Mouse (Mus musculus) liver, adult (tissue): ENCODE data around the gene Dscam.

ENCODE experiments used
- GATA4 ChIP-seq: IDR thresholded peaks from 2 replicates; pipeline ENCODE4 v1.6.1; 2014; ENCODE audit warnings: mild to moderate bottlenecking, low read length; ENCODE audit not compliant: insufficient replicate concordance

The Dscam gene

GRCm38 (mm10) chr16:96901234-96902014 lies 269.1 kb downstream of the Dscam start:
- no peak for TF ChIP-seq GATA4

DNA sequence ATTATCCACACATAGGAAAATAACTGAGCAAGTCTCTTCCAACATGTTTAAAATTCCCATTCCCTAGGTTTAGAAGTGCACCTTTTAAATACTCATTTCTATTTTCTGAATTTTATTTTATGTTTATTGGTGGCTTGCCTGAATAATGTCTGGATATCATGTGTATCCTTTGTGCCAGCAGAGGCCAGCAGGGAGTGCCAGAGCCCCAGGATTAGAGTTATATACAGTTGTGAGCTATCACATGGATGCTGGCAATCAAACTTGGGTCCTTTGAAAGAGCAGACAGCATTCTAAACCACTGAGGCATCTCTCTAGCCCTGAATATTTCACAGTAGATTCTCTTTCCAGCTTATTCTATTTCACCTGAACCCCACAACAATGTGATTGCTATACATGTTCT lies 271.2 kb downstream of the Dscam start:
- no peak for TF ChIP-seq GATA4

- TF ChIP-seq GATA4, result no peak
These were observed 273.9 kb downstream of the Dscam start for GRCm38 (mm10) chr16:96896510-96897133.

DNA sequence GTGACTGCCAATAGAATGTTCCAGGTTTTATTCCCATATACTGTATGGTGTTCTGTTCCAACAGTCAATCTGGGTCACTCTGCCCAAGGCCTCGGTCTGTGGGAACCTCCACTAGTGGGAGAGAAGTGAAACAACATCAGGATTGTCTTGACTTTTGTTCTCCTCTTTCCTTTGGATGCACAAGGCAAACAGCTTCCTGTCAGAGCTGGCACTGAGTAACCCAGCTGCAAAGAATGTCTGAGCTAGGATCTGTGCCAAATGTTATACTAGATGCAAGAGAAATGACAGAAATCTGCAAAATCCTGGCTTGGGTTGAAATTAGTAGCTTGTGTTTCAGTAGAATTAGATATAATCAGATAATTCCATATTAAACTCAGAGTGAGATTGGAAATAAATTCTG lies 282.5 kb downstream of the Dscam start:
- no peak for TF ChIP-seq GATA4

DNA sequence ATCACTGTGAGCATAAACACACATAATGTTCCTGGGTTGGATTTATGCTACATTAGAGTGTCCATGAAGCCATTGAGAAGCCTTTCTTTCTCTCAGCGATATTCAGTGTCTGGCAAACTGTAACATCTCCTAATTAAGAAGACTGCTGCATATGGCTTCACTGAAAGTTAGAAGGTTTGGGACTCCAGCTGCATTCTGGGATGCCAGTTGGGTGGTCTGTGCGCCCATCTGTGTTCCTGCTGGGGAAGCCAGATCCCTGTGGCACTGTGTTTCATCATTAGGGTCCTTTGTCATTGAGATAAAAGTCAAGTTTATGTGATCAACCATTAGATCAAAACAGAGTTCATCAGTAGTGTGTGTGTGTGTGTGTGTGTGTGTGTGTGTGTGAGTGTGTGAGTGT lies 284.7 kb downstream of the Dscam start:
- TF ChIP-seq GATA4, result no peak

DNA sequence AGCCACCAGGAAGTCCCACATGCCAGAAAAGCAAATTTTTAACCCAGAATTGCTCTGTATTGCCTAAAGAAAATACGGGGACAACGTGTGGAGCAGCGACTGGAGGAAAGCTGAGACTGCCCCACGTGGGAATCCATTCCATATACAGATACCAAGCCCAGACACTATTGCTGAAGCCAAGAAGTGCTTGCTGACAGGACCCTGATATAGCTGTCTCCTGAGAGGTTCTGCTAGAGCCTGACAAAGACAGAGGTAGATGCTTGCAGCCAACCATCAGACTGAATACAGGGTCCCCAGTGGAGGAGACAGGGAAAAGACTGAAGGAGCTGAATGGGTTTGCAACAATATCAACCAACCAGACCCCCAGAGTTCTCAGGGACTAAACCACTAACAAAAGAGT lies 293.3 kb downstream of the Dscam start:
- no peak for TF ChIP-seq GATA4

- TF ChIP-seq GATA4, result no peak
These were observed 297.8 kb downstream of the Dscam start for GRCm38 (mm10) chr16:96872799-96873198.

DNA sequence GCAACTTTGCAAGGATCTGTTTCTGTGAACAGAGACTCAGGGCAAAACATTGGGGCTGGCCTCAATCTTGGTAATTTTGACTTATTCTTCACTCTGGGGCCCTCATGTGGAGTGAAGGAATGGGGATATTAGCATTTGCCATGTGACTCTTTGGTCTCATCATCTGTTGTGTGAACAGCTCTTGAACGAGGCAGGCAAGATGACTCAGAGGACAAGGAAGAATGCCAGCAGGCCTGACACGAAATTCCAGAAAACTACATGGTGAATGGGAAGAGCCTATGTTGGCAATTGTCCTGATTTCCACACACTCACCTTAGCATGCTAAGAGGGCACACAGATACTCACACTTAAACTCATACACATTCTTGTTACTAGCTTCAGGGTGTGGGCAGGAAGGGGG lies 313.0 kb downstream of the Dscam start:
- no peak for TF ChIP-seq GATA4

DNA sequence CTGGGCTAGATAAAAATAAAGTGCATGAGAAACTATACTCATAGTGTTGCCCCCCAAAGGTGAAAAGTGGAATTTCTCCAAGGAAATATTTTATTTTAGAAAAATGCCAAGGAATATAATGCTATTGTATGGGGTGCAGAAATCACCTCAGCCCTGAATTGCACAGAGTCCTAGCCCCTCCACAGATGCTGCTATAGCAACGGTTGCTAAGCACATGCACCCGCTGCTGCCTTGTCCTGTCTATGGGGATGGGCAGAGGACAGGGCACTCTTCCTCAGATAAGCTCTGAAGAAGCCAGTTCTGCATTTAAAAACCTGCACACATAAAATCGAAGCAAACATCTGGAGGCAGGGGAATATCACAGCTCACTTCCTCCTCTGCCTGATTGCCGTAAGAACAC lies 315.5 kb downstream of the Dscam start:
- TF ChIP-seq GATA4, result no peak

- TF ChIP-seq GATA4, result no peak
These were observed 318.2 kb downstream of the Dscam start for GRCm38 (mm10) chr16:96852383-96852782.

- no peak for TF ChIP-seq GATA4
These were observed 321.6 kb downstream of the Dscam start for GRCm38 (mm10) chr16:96848916-96849315.

- no peak for TF ChIP-seq GATA4
These were observed 324.0 kb downstream of the Dscam start for GRCm38 (mm10) chr16:96846585-96846984.

DNA sequence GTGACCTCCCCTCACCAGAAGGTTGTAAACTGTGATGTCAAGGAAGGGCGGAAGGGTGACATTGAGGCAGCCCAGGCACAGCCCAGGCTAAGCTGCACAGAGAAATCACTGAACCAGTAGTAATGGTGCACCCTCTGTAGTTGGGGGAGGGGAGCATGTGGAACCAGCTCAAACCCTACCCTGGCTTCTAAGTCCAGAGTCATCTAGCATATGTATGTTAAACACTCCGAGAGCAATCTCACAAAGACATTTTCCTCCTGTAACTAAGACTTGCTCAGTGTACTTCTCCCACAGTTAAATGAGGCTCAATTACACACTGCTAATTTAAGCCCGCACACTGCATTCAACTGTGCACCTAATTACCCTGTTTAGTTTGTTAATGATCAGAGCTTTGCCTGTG lies 324.4 kb downstream of the Dscam start:
- TF ChIP-seq GATA4, result no peak

- no peak for TF ChIP-seq GATA4
These were observed 325.0 kb downstream of the Dscam start for GRCm38 (mm10) chr16:96845475-96846098.

- TF ChIP-seq GATA4, result no peak
These were observed 326.7 kb downstream of the Dscam start for GRCm38 (mm10) chr16:96843691-96844400.

- no peak for TF ChIP-seq GATA4
These were observed 327.7 kb downstream of the Dscam start for GRCm38 (mm10) chr16:96842829-96843360.

DNA sequence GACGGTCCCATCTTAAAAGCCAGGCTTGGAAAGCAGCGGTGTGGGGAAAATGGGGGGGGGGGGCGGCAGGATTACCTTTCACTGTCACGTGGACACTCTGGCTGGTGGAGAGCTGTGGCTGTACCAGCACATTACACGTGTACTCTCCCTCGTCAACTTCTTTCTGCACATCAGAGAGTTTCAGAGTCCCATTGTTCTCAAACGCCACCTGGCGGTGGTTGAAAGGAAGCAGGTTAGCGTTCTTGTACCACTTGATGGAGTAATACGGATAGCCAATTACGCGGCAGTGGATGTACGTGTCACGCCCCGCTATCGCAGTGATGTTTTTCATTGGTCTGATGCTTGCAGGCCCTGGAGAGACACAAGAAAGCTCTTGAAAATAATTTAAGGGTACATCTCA lies 350.9 kb downstream of the Dscam start:
- TF ChIP-seq GATA4, result no peak
